Mouse (Mus musculus): ENCODE data around the gene Ahsg. TPM values are rescaled to one million over a fixed set of nuclear protein-coding genes. Genes with fewer than 3 reads are reported as not detected.

Ahsg gene
- not detected in 2 replicates for polyA plus RNA-seq (2021; fragmentation: Nextera tagmentation)
- long read RNA-seq, experiment 1 = 0 reads
- long read RNA-seq, experiment 2 = 0 reads

DNA sequence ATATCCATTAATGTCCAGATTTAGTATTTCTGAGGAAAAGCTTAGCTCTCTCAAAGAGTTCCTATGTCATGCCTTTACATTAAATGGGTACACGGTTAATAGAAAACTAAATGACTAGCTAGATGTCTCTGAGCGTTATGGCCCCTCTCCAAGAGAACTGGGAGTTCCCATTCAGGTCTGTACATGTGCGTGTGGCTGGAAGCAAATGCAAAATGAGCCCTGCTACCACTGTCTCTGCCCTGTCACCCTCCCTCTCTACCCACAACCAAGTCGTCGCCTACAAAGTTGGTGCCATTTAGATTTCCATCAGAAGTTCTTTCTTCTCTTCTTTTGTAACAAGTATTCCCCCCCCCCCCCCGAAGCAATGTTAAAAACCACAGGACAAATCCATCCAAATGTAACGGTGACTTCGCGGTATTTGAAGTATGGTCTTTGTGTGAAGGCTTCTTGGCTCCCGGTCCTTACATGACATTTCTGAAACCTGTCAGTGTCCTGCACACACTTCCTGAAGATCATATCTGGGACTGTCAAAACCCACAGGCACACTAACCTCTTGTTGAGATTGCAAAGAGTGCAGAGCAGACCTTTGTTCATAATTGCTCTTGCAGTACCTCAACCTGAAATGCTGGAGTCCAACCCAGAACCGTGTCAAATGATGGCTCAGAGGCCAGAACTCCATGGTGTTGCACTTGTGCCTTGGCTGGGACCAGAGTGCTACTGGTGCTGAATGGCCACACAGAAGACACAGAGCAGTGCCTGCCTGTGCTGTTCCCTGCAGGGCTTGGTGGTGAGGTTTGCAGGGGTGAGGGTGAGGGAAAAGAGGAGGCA lies at the start of gene Ahsg:
Gene Ahsg (plus strand): TSS at position 595 of the 828 bp plus-strand sequence.

DNA sequence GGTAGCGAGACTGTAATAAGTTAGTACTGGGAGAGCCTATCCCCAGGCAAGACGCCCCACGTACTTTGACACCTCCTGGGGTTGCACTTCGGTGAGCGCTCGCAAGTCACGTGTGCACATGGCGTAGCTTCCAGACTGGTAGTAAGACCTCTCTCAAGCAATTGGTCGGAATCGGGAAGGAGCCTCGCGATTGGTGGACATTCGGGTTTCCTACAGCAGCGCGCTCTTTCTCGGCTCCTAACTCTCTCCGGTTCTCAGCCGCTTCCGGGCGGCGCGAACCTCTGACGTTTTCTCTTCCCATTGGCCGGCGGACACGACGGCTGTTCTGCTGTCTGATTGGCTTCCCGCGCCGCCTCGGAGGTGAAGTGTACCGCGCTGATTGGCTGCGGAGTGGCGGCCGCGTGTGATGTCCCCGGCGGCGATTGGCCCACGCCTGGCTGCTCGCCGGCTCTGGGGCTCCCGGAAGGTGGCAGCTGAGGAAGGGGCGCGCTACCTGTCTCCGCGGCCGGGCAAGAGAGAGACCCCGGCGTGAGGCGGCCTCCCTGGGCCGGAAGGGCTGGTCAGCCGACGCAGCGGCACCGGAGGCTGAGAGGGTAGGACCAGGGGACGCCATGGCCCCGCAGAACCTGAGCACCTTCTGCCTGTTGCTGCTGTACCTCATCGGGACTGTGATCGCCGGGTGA lies 33.5 kb upstream of the Ahsg start, which contains the start of the genes Tbccd1 and Dnajb11:
Gene Tbccd1 (minus strand): TSS at position 239 of the 683 bp plus-strand sequence.
Gene Dnajb11 (plus strand): TSS at position 415 of the 683 bp plus-strand sequence.

DNA sequence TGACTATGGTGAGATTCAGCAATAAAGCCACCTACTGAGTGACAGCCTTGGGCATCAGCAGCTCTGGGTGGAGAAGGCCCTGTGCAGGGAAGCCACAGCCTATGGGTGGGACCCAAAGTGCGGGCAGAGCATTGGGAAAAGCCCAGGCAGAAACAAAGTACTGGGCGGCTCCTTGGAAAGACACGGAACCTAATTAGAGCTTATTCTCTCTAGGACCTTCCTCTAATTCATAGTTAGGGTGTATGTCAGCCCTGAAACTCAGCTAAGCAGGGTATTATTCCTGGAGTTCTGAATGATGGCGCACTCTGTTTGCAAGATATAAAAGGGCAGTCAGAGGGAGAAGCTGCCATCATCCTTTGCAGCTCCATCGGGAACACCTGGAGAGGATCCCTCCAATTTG lies 27.0 kb downstream of the Ahsg start, which contains the start of gene Fetub:
Gene Fetub (plus strand): TSS at position 301 of the 400 bp plus-strand sequence.

Other genes starting within 250 kb of the Ahsg start
- gene Dgkg, start 234.1 kb upstream of the Ahsg start, polyA plus RNA-seq (2021; fragmentation: Nextera tagmentation) = 116 and 125 TPM in 2 replicates
- 0.23 and 0.45 TPM in 2 replicates for gene Crygs, start 79.7 kb upstream of the Ahsg start, polyA plus RNA-seq (2021; fragmentation: Nextera tagmentation)
- gene Tbccd1, start 33.6 kb upstream of the Ahsg start, polyA plus RNA-seq (2021; fragmentation: Nextera tagmentation) = 11.0 and 11.6 TPM in 2 replicates
- gene Dnajb11, start 33.4 kb upstream of the Ahsg start, polyA plus RNA-seq (2021; fragmentation: Nextera tagmentation) = 90.9 and 101 TPM in 2 replicates
- 0.18 and 0.30 TPM in 2 replicates for gene Fetub, start 27.1 kb downstream of the Ahsg start, polyA plus RNA-seq (2021; fragmentation: Nextera tagmentation)
- not detected in 2 replicates for gene Hrg, start 59.8 kb downstream of the Ahsg start, polyA plus RNA-seq (2021; fragmentation: Nextera tagmentation)
- gene Kng2, start 138.2 kb downstream of the Ahsg start, polyA plus RNA-seq (2021; fragmentation: Nextera tagmentation) = not detected in 2 replicates
- not detected in 2 replicates for gene Kng1, start 166.6 kb downstream of the Ahsg start, polyA plus RNA-seq (2021; fragmentation: Nextera tagmentation)
- gene Eif4a2, start 216.2 kb downstream of the Ahsg start, polyA plus RNA-seq (2021; fragmentation: Nextera tagmentation) = 973 and 1,001 TPM in 2 replicates
- gene Rfc4, start 236.5 kb downstream of the Ahsg start, polyA plus RNA-seq (2021; fragmentation: Nextera tagmentation) = 12.6 and 15.1 TPM in 2 replicates